Mouse (Mus musculus) G1E (cell line): ENCODE data around the gene Spi1.

Source experiments
- CTCF ChIP-seq: IDR thresholded peaks from 2 replicates; pipeline ENCODE4 v1.5.1; 2012; ENCODE audit warnings: low read depth, low read length, inconsistent platforms, mixed read lengths
- GATA1 ChIP-seq: IDR thresholded peaks from 2 replicates; pipeline ENCODE4 v1.6.1; 2012; ENCODE audit warnings: borderline replicate concordance, low read length, inconsistent platforms, mixed read lengths
- GATA2 ChIP-seq: IDR thresholded peaks from 2 replicates; pipeline ENCODE4 v1.6.1; 2012; ENCODE audit warnings: low read depth, low read length, inconsistent platforms, borderline replicate concordance
- POLR2AphosphoS5 ChIP-seq: IDR thresholded peaks from 2 replicates; pipeline ENCODE4 v1.6.1; 2012; ENCODE audit warnings: low read depth, low read length, inconsistent platforms; ENCODE audit not compliant: insufficient replicate concordance
- TAL1 ChIP-seq: conservative IDR thresholded peaks from 2 replicates; pipeline ENCODE4 v1.6.1; 2012; ENCODE audit warnings: low read depth, low read length, inconsistent platforms, mixed read lengths

GRCm38 (mm10) chr2:91078314-91079025 is 3.7 kb upstream of the Spi1 start:
- TF ChIP-seq CTCF (no peak), GATA1 (no peak), TAL1 (no peak), POLR2AphosphoS5 (no peak), GATA2 (no peak)
